ENCODE assay signal across 23 mouse cellular contexts in the genomic region with DNA sequence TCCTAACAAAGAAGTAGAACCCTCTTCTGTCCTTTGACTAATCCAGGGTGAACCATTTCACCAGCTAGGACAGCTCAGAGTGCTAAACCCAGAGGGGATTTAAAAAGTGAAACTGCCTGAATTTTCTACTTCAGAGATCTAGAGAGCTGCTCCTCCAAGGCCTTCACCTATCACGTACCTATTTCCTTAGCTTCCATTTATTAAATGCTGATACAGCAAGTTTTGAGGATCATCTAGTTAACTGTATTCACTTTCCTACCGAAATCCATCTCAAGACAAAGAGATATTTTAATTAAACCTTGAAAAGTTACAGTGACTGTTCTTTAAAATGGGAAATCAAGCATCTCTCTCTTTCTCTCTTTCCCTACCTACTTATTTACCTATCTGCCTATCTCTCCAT.
A peak's percentile ranks its signal among the peaks of the same experiment; 100 is the strongest.
DNase-seq lines count a peak whose midpoint lies in the region; ATAC-seq and TF ChIP-seq lines count a peak whose summit lies in the region.
"Had no signal": no experiment of that assay in that cellular context is flagged by ENCODE, and none has a peak within 500 bp of the region (broad histone marks: within the 10 kb centered on the region; RNA-seq: fewer than 3 reads in every experiment).

No protein-coding gene starts in this region.

- 93% methylated on average over 2 of the region's 2 CpGs for WGBS in heart, embryonic 16.5 days
- 91% methylated on average over 2 of the region's 2 CpGs for WGBS in heart, embryonic 12.5 days

- H3K4me3 ChIP-seq in gastrocnemius, adult 2 months: no peak overlapping the region
- no peak overlapping the region for H3K4me3 ChIP-seq in heart, embryonic 16.5 days (ENCODE audit: low read length)
- H3K4me3 ChIP-seq in heart, embryonic 12.5 days: no peak overlapping the region
- H3K4me3 ChIP-seq: embryonic facial prominence, embryonic 10.5 days; embryonic facial prominence, embryonic 12.5 days; forebrain, embryonic 13.5 days; forebrain, embryonic 15.5 days had no signal

- peak overlapping the region; percentile 91 for H3K27ac ChIP-seq in gastrocnemius, adult 2 months
- H3K27ac ChIP-seq in heart, embryonic 16.5 days (ENCODE audit: low read length): peak overlapping the region; percentile 35; the same call in 1 of the 2 replicates
- H3K27ac ChIP-seq in heart, embryonic 12.5 days (ENCODE audit: poor library complexity, severe bottlenecking): no peak overlapping the region
- H3K27ac ChIP-seq: embryonic facial prominence, embryonic 10.5 days; embryonic facial prominence, embryonic 12.5 days; forebrain, embryonic 13.5 days; forebrain, embryonic 15.5 days had no signal

- H3K9me3 ChIP-seq in heart, embryonic 16.5 days (replicated peaks; ENCODE audit: control insufficient read depth, low read length): no peaks in the 10 kb centered on the region
- H3K9me3 ChIP-seq in heart, embryonic 12.5 days (replicated peaks): no peaks in the 10 kb centered on the region
- H3K9me3 ChIP-seq: embryonic facial prominence, embryonic 10.5 days; embryonic facial prominence, embryonic 12.5 days; forebrain, embryonic 13.5 days; forebrain, embryonic 15.5 days had no signal

- no peak for ATAC-seq in heart, embryonic 16.5 days (replicated peaks; ENCODE audit: extremely low read depth, insufficient read depth, low FRiP score)
- ATAC-seq in heart, embryonic 12.5 days (ENCODE audit: insufficient number of reproducible peaks, low FRiP score): no peak
- ATAC-seq: activated CD4-positive, CD25-positive, alpha-beta regulatory T cell, adult 4 months; CD4-positive, CD25-positive, alpha-beta regulatory T cell, adult 4 months; forebrain, embryonic 13.5 days; forebrain, embryonic 15.5 days; forebrain, postnatal 0 days; Patski had no signal

- H3K4me1 ChIP-seq in heart, embryonic 16.5 days (ENCODE audit: control insufficient read depth, insufficient read depth, low read length): peaks cover 12% of the 10 kb centered on the region
- H3K4me1 ChIP-seq in heart, embryonic 12.5 days (replicated peaks): peaks cover 13% of the 10 kb centered on the region
- H3K4me1 ChIP-seq: forebrain, embryonic 15.5 days had no signal

- H3K36me3 ChIP-seq in heart, embryonic 16.5 days (ENCODE audit: control insufficient read depth, insufficient read depth): no peaks in the 10 kb centered on the region
- peaks cover 7% of the 10 kb centered on the region; the same call in 1 of the 2 replicates for H3K36me3 ChIP-seq in heart, embryonic 12.5 days
- H3K36me3 ChIP-seq: embryonic facial prominence, embryonic 10.5 days; embryonic facial prominence, embryonic 12.5 days; forebrain, embryonic 15.5 days; G1E had no signal

- intact Hi-C loops in gastrocnemius, adult 2 months (cut with DNase I): loop anchor here (5.0 to 10.0 kb wide), 3 partner anchors 59 to 406 kb away; no protein-coding TSS in a partner anchor

- H3K4me2 ChIP-seq in heart, embryonic 16.5 days (ENCODE audit: low read depth, low read length): no peak overlapping the region
- no peak overlapping the region for H3K4me2 ChIP-seq in heart, embryonic 12.5 days
- H3K4me2 ChIP-seq: embryonic facial prominence, embryonic 12.5 days; forebrain, embryonic 13.5 days; forebrain, embryonic 15.5 days had no signal

- H3K27me3 ChIP-seq in heart, embryonic 16.5 days (ENCODE audit: control insufficient read depth, insufficient read depth, low read length): no peaks in the 10 kb centered on the region
- no peaks in the 10 kb centered on the region for H3K27me3 ChIP-seq in heart, embryonic 12.5 days (replicated peaks)
- H3K27me3 ChIP-seq: embryonic facial prominence, embryonic 12.5 days; forebrain, embryonic 13.5 days; forebrain, embryonic 15.5 days; Patski had no signal

- DNase-seq in gastrocnemius, adult 2 months: no peak
- no peak for DNase-seq in gastrocnemius, adult 8-10 months (ENCODE audit: low spot score in 2 of 2)
- DNase-seq in retina, postnatal 1 day: no peak
- DNase-seq: adrenal gland, adult 8-10 months; adrenal gland, postnatal 14 days; adrenal gland, postnatal 36 days; B cell, adult 2 months; cerebellum, adult 11-12 months; cerebellum, adult 2 months; cerebellum, adult 9-10 months; cerebellum, postnatal 10 days; cerebellum, postnatal 25 days; forebrain, postnatal 0 days had no signal

- TF ChIP-seq CTCF in gastrocnemius, adult 2 months (IDR thresholded peaks at IDR 0.05): no peak

- no peak overlapping the region for H3K9ac ChIP-seq in heart, embryonic 16.5 days (ENCODE audit: low read length)
- H3K9ac ChIP-seq in heart, embryonic 12.5 days: no peak overlapping the region
- H3K9ac ChIP-seq: embryonic facial prominence, embryonic 12.5 days; forebrain, embryonic 13.5 days; forebrain, embryonic 15.5 days; forebrain, postnatal 0 days had no signal
